Mouse (Mus musculus) left cerebral cortex, adult 18-20 months (tissue): Measurements from ENCODE around the gene App. TPM values are rescaled to one million over a fixed set of nuclear protein-coding genes. Genes with fewer than 3 reads are reported as not detected.
A peak's percentile ranks its signal among the peaks of the same experiment; 100 is the strongest.

Experiments used
- DNase-seq, 2 experiments: peaks; one replicate each; pipeline ENCODE4 v3.0.0; 2021 to 2022; ENCODE audit warnings: low spot score in 2 of 2, mixed read lengths in 1 of 2
- total RNA-seq, 2 experiments: library from RNA; stranded (reverse); gene quantifications; 2 replicates each; pipeline ENCODE4 v1.2.3; 2021

The App gene
- total RNA-seq, 2 experiments from 2014 or later, result 1,397 to 1,476 TPM

GRCm38 (mm10) chr16:84986016-84986631, 187.4 kb downstream of the App start:
- DNase-seq, result no peak

GRCm38 (mm10) chr16:84985340-84985739, 188.2 kb downstream of the App start:
- no peak for DNase-seq

- DNase-seq, result no peak
These were observed 190.1 kb downstream of the App start for GRCm38 (mm10) chr16:84983428-84983827.

GRCm38 (mm10) chr16:84982589-84982988, 191.0 kb downstream of the App start:
- no peak for DNase-seq

DNA sequence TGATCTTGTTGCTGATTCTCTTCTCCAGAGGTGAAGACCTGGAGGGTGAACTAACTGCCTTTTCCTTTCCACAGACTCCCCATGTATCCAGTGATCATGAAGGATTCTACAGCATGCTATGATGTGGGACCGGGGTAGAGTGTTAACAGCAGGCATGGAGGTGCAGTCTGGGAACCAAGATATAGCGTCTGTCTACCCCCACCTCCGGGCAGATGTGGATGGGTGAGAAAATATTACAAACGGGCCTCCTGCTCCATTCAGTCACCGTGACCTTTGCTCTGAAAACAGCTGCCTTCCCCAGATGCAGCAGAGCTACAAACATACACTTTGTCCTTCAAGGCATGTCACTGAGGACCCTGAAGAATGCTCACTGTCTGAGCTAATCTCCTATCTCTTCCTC, 195.0 kb downstream of the App start:
- DNase-seq, result no peak

GRCm38 (mm10) chr16:84974176-84974518, 199.4 kb downstream of the App start:
- DNase-seq, result no peak

GRCm38 (mm10) chr16:84973446-84974175, 200.0 kb downstream of the App start:
- DNase-seq, result no peak

DNA sequence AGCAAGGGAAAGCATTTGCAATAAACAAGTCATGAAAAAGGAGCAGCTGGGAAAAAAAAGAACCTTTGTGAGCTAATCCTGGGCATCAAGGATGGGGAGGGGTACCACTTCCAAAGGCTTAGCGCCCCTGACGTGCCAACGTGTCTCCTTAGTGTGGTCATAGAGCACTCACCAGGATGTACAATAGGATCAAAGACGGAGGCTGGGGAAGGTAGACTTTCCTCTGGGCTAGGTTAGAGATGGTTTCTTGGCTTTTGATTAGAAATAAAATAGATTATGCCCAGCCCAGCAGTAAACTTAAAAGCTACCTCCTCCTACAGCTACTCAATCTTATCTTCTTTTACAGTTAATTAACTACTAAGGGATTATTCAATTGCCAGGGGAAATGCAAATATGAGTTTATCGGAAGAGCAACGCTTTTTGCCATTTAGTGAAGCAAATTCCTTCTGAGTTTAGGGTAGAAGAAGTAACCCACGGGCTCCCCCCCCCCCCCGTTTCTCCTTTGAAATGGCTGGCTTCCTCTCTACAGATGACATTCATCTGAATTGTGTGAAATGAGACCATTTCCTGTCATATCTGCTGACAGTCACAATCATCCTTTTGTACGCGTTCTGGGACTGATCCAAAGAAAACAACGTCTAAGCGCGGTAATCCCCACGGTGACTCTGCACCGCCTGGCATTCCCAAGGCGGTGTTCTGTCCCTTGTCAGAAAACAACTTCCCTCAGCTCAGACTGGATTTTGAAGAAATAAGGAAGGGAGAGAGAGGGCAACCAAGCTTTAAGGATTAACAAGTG, 201.8 kb downstream of the App start:
- DNase-seq, result no peak

GRCm38 (mm10) chr16:84969026-84969425, 204.5 kb downstream of the App start:
- DNase-seq, result no peak

- DNase-seq, result no peak
These were observed 206.6 kb downstream of the App start for GRCm38 (mm10) chr16:84966983-84967382.

DNA sequence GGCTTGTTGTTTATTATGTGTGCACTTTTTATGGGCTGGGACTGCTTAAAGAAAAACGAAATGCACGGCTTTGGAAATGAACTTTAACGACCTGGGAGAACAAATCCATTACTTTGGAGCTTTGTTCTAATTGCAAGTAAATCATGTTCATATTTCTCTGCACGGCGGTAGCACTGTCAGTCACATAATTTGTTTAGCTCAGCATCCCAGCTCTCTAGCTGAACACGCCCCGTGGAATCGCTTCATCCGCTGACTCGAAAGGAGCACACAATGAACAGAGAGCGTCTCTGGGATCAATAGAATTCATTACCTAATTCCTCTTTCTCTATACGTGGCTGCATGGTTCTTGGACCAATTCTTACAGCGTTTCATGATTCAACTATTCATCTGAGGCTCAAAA, 207.5 kb downstream of the App start:
- DNase-seq, result no peak

GRCm38 (mm10) chr16:84963960-84964359, 209.6 kb downstream of the App start:
- DNase-seq, result no peak

- DNase-seq, result no peak
These were observed 210.0 kb downstream of the App start for GRCm38 (mm10) chr16:84963527-84963926.

DNA sequence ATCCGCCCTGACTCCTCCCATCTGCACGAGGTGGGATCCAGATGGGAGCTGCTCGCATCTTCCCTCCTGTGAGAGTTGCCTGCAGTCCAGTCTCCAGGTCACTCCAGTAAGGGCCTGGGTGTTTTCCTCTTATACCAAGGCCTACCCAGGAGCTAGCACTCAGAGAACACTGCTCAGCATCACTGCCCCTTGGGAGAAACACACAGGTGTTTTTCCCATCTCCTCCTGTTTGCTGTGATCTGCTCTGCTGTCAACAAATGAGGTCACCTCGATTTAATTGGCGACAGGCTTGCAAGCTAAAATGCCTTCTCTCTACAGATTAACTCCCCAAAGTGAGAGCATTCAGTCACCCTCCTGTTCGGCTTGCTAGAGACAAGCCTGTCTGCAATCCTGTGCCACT, 216.3 kb downstream of the App start:
- no peak for DNase-seq

- DNase-seq, result no peak
These were observed 216.9 kb downstream of the App start for GRCm38 (mm10) chr16:84956690-84957089.

- no peak for DNase-seq
These were observed 217.7 kb downstream of the App start for GRCm38 (mm10) chr16:84955840-84956239.

DNA sequence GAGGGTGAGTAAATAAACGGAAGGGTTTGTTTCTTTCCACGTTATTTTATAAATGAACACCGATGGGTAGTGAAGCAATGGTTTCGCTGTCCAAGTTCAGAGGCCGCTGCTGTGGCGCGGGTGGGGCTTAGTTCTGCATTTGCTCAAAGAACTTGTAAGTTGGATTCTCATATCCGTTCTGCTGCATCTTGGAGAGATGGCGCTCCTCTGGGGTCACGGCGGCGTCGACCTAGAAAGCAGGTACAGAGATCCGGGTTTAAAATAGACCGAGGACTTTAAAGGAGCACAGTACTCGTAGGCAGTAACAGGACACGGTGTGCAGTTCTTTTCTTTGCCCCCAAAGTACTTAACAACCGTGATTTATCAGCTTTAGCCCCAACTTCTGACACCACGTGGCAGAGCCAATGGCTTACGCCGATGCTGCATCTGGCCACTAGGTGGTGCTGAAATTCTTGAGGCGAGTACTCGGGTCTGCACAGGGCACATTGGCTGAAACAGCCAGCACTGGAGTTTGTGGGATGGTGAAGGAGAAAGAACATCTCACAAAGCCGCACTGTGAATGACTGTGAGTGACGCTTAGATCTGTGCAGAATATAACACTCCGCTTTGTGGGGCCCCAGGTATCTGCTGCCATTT, 218.2 kb downstream of the App start:
- DNase-seq, result peak; percentile 86 to 93

DNA sequence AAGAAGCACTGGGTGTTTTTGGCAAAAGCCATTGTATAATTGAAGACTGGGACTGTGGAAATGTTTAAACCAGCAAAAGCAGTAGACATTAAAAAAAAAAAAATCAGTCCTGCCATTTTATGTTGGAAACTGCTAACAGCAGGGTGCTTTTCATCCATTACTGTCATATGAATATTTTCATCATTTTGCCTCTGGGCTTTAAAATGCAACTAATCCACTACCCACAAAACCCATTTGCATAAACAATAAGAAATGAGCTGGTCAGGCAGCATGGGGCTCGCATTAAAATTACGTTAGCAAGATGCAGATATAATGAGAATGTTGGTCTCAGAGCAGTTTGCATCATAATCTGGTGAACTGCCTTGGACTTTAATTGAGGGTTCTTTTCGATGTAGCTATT, 242.5 kb downstream of the App start:
- DNase-seq, result no peak

GRCm38 (mm10) chr16:84927827-84928226, 245.7 kb downstream of the App start:
- no peak for DNase-seq

DNA sequence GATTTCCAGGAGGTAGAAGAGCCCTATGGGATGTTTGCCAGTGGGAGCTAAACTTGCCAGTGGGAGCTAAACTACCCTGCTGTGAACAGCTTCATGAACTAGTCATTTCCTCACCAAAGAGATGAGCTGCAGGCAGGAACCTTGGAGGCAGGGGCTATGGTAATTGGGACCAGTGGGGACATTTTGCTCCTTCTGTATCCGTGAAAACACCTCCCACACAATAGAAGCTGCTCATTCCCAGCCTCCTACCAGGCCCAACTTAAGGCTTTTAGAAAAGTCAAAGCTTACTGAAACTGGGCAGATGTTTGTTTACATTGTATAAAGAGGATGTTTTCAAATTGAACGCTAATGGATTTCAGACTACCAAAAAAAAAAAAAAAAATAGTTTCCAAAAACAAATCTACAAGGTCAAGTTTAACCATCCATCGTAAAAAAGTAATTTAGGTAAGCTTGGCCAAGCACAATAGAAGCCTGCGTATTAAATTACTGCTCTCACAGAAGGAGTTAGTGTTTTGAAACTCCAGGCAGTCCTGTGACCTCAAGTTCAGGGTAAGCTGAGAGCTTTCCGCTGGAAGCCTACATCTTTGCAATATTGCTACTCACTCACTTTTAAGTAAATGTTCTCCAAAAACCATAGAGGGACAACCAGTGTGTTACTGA, 253.8 kb downstream of the App start:
- peak; percentile 5 to 18 for DNase-seq

GRCm38 (mm10) chr16:84919087-84919486, 254.5 kb downstream of the App start:
- DNase-seq, result no peak
